Mouse (Mus musculus): Measurements from ENCODE around the gene Fbxw4. TPM values are rescaled to one million over a fixed set of nuclear protein-coding genes. Genes with fewer than 3 reads are reported as not detected.
A peak's percentile ranks its signal among the peaks of the same experiment; 100 is the strongest.

Fbxw4 gene
- total RNA-seq (2021) = 10 to 100 TPM; 27.0 to 29.8 TPM
- long read RNA-seq, experiment 1, transcript Fbxw4-201 (9 exons, 2,068 nt) = major isoform, 18 of 34 reads
- long read RNA-seq, experiment 1, partial matches to known transcripts = 1 of 34 reads
- long read RNA-seq, experiment 1, other reads (novel, unspliced or antisense) = 12 of 34 reads
- long read RNA-seq, experiment 2, transcript Fbxw4-201 (9 exons, 2,068 nt) = major isoform, 34 of 46 reads
- long read RNA-seq, experiment 2, partial matches to known transcripts = 1 of 46 reads
- long read RNA-seq, experiment 2, other reads (novel, unspliced or antisense) = 11 of 46 reads

- peak; percentile 50 to 74 for DNase-seq (ENCODE audit: low spot score in 2 of 2)
Observed at GRCm38 (mm10) chr19:45659738-45660502, at the start of gene Fbxw4. Gene Fbxw4 (minus strand): TSS chr19:45660312.

- no peak for DNase-seq (ENCODE audit: low spot score in 2 of 2)
Observed at GRCm38 (mm10) chr19:45708704-45709103, 48.6 kb upstream of the Fbxw4 start.

GRCm38 (mm10) chr19:45696281-45696600 lies 36.1 kb upstream of the Fbxw4 start:
- DNase-seq (ENCODE audit: low spot score in 2 of 2) = no peak

- no peak for DNase-seq (ENCODE audit: low spot score in 2 of 2)
Observed at GRCm38 (mm10) chr19:45695496-45696280, 35.6 kb upstream of the Fbxw4 start.

- DNase-seq (ENCODE audit: low spot score in 2 of 2) = no peak
Observed at GRCm38 (mm10) chr19:45694056-45694455, 33.9 kb upstream of the Fbxw4 start.

- no peak for DNase-seq (ENCODE audit: low spot score in 2 of 2)
Observed at GRCm38 (mm10) chr19:45692211-45692610, 32.1 kb upstream of the Fbxw4 start.

- peak in 1 of 2 experiments; percentile 22 for DNase-seq (ENCODE audit: low spot score in 2 of 2)
Observed at GRCm38 (mm10) chr19:45691001-45691535, 31.0 kb upstream of the Fbxw4 start.

GRCm38 (mm10) chr19:45687001-45687400 lies 26.9 kb upstream of the Fbxw4 start:
- no peak for DNase-seq (ENCODE audit: low spot score in 2 of 2)

- no peak for DNase-seq (ENCODE audit: low spot score in 2 of 2)
Observed at GRCm38 (mm10) chr19:45683676-45684075, 23.6 kb upstream of the Fbxw4 start.

- no peak for DNase-seq (ENCODE audit: low spot score in 2 of 2)
Observed at GRCm38 (mm10) chr19:45680495-45681130, 20.5 kb upstream of the Fbxw4 start.

GRCm38 (mm10) chr19:45676723-45677269 lies 16.7 kb upstream of the Fbxw4 start:
- no peak for DNase-seq (ENCODE audit: low spot score in 2 of 2)

- no peak for DNase-seq (ENCODE audit: low spot score in 2 of 2)
Observed at GRCm38 (mm10) chr19:45675720-45676581, 15.8 kb upstream of the Fbxw4 start.

GRCm38 (mm10) chr19:45675196-45675595 lies 15.1 kb upstream of the Fbxw4 start:
- DNase-seq (ENCODE audit: low spot score in 2 of 2) = no peak

GRCm38 (mm10) chr19:45672971-45673370 lies 12.9 kb upstream of the Fbxw4 start:
- DNase-seq (ENCODE audit: low spot score in 2 of 2) = no peak

- no peak for DNase-seq (ENCODE audit: low spot score in 2 of 2)
Observed at GRCm38 (mm10) chr19:45668986-45669385, 8.9 kb upstream of the Fbxw4 start.

GRCm38 (mm10) chr19:45663851-45664250 lies 3.7 kb upstream of the Fbxw4 start:
- no peak for DNase-seq (ENCODE audit: low spot score in 2 of 2)

- DNase-seq (ENCODE audit: low spot score in 2 of 2) = no peak
Observed at GRCm38 (mm10) chr19:45660503-45660790, 335 bp upstream of the Fbxw4 start.

GRCm38 (mm10) chr19:45659301-45659737 lies 793 bp downstream of the Fbxw4 start:
- peak in 1 of 2 experiments; percentile 19 for DNase-seq (ENCODE audit: low spot score in 2 of 2)

- no peak for DNase-seq (ENCODE audit: low spot score in 2 of 2)
Observed at GRCm38 (mm10) chr19:45658556-45659268, 1.4 kb downstream of the Fbxw4 start.

All from gastrocnemius, postnatal 4 days (tissue).